Mouse (Mus musculus): ENCODE measurements around the gene Nbr1. TPM values are rescaled to one million over a fixed set of nuclear protein-coding genes. Genes with fewer than 3 reads are reported as not detected.

Gene Nbr1
- polyA plus RNA-seq, 1 experiment: 66.6 TPM

GRCm38 (mm10) chr11:101553354-101553930, 1.5 kb downstream of the Nbr1 start:
- H3K36me3 ChIP-seq (ENCODE audit: control insufficient read depth, insufficient read depth, low read length): peaks cover 10% of the 10 kb centered on the region
- no peaks in the 10 kb centered on the region for H3K4me1 ChIP-seq (ENCODE audit: control insufficient read depth, insufficient read depth, insufficient read length)
- DNase-seq (ENCODE audit: low read depth in 1 of 2, low spot score in 2 of 2): no peak
- peak overlapping the region; percentile 90 for H3K4me3 ChIP-seq (ENCODE audit: extremely low read depth, insufficient read depth, insufficient read length)
- no peaks in the 10 kb centered on the region for H3K27me3 ChIP-seq (ENCODE audit: control insufficient read depth, insufficient read depth, low read length)
- 3% methylated on average over 8 of the region's 8 CpGs for WGBS
- peak overlapping the region; percentile 95; the same call in 1 of the 2 replicates for H3K27ac ChIP-seq (ENCODE audit: insufficient read depth, low read length)
- TF ChIP-seq POLR2A (IDR thresholded peaks at IDR 0.05; ENCODE audit: low read depth, low read length) (no peak), CTCF (IDR thresholded peaks at IDR 0.05; ENCODE audit: extremely low read depth, insufficient read depth, insufficient read length, insufficient replicate concordance) (no peak)

DNA sequence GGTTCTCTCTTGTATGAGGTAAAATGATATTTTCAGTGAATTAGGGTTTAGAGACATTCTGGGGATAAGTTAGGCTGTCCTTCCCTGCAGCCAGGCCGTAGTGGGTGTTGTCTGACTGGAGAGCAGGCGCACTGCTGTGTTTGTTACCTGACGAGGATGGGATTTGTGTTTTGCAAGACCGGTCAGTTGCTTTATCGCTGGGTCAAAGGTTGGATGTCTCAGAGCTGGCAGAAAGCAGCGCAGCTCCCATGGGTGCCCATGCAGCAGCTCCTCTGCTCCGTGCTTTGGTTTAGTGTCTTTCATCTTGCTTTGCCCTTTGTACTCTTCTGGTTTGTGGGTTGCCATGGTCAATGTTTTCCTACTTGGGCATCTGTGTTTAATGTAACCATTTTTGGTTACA, 4.6 kb downstream of the Nbr1 start:
- H3K27me3 ChIP-seq (ENCODE audit: control insufficient read depth, insufficient read depth, low read length): no peaks in the 10 kb centered on the region
- no peak overlapping the region for H3K27ac ChIP-seq (ENCODE audit: insufficient read depth, low read length)
- no peak for TF ChIP-seq POLR2A (IDR thresholded peaks at IDR 0.05; ENCODE audit: low read depth, low read length)
- TF ChIP-seq CTCF (IDR thresholded peaks at IDR 0.05; ENCODE audit: extremely low read depth, insufficient read depth, insufficient read length, insufficient replicate concordance): no peak
- peaks cover 23% of the 10 kb centered on the region for H3K36me3 ChIP-seq (ENCODE audit: control insufficient read depth, insufficient read depth, low read length)
- H3K4me3 ChIP-seq (ENCODE audit: extremely low read depth, insufficient read depth, insufficient read length): no peak overlapping the region
- WGBS: 92% methylated on average over 7 of the region's 7 CpGs
- no peaks in the 10 kb centered on the region for H3K4me1 ChIP-seq (ENCODE audit: control insufficient read depth, insufficient read depth, insufficient read length)
- DNase-seq (ENCODE audit: low read depth in 1 of 2, low spot score in 2 of 2): no peak

DNA sequence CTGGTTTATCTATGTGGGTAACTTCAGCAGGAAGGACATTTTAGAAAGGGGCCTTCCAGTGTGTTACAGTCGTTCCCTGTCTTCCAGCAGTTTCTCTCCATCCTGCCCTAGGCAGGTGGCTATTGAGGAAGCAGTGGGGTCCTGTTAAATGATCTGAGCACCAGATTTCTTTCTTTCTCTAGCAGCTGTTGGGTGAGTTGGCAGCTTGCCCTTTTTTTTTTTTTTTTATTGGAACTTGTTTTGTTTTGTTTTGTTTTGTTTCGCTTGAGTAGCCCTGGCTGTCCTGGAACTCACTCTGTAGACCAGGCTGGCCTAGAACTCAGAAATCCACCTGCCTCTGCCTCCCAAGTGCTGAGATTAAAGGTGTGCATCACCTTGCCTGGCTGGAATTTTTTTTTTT, 5.0 kb downstream of the Nbr1 start:
- no peak for DNase-seq (ENCODE audit: low read depth in 1 of 2, low spot score in 2 of 2)
- H3K4me1 ChIP-seq (ENCODE audit: control insufficient read depth, insufficient read depth, insufficient read length): no peaks in the 10 kb centered on the region
- TF ChIP-seq POLR2A (IDR thresholded peaks at IDR 0.05; ENCODE audit: low read depth, low read length) (no peak), CTCF (IDR thresholded peaks at IDR 0.05; ENCODE audit: extremely low read depth, insufficient read depth, insufficient read length, insufficient replicate concordance) (no peak)
- H3K4me3 ChIP-seq (ENCODE audit: extremely low read depth, insufficient read depth, insufficient read length): no peak overlapping the region
- H3K36me3 ChIP-seq (ENCODE audit: control insufficient read depth, insufficient read depth, low read length): peaks cover 23% of the 10 kb centered on the region
- WGBS: 80% methylated on average over 2 of the region's 2 CpGs
- no peak overlapping the region for H3K27ac ChIP-seq (ENCODE audit: insufficient read depth, low read length)
- H3K27me3 ChIP-seq (ENCODE audit: control insufficient read depth, insufficient read depth, low read length): no peaks in the 10 kb centered on the region

- Histone ChIP-seq H3K36me3 (ENCODE audit: control insufficient read depth, insufficient read depth, low read length) (peaks cover 38% of the 10 kb centered on the region), H3K4me3 (ENCODE audit: extremely low read depth, insufficient read depth, insufficient read length) (no peak overlapping the region), H3K27me3 (ENCODE audit: control insufficient read depth, insufficient read depth, low read length) (no peaks in the 10 kb centered on the region), H3K4me1 (ENCODE audit: control insufficient read depth, insufficient read depth, insufficient read length) (no peaks in the 10 kb centered on the region), H3K27ac (ENCODE audit: insufficient read depth, low read length) (no peak overlapping the region)
- DNase-seq (ENCODE audit: low read depth in 1 of 2, low spot score in 2 of 2): peak; percentile 50 to 62
- 16% methylated on average over 5 of the region's 5 CpGs for WGBS
- peak; percentile 53; the same call in 1 of the 2 replicates for TF ChIP-seq CTCF (IDR thresholded peaks at IDR 0.05; ENCODE audit: extremely low read depth, insufficient read depth, insufficient read length, insufficient replicate concordance)
- TF ChIP-seq POLR2A (IDR thresholded peaks at IDR 0.05; ENCODE audit: low read depth, low read length): no peak
Observed at GRCm38 (mm10) chr11:101562391-101562790, 10.4 kb downstream of the Nbr1 start.

GRCm38 (mm10) chr11:101568421-101568820, 16.5 kb downstream of the Nbr1 start:
- H3K4me1 ChIP-seq (ENCODE audit: control insufficient read depth, insufficient read depth, insufficient read length): no peaks in the 10 kb centered on the region
- DNase-seq (ENCODE audit: low read depth in 1 of 2, low spot score in 2 of 2): no peak
- WGBS: 89% methylated on average over 3 of the region's 3 CpGs
- H3K36me3 ChIP-seq (ENCODE audit: control insufficient read depth, insufficient read depth, low read length): peaks cover 69% of the 10 kb centered on the region
- no peak overlapping the region for H3K4me3 ChIP-seq (ENCODE audit: extremely low read depth, insufficient read depth, insufficient read length)
- no peak overlapping the region for H3K27ac ChIP-seq (ENCODE audit: insufficient read depth, low read length)
- no peaks in the 10 kb centered on the region for H3K27me3 ChIP-seq (ENCODE audit: control insufficient read depth, insufficient read depth, low read length)
- TF ChIP-seq CTCF (IDR thresholded peaks at IDR 0.05; ENCODE audit: extremely low read depth, insufficient read depth, insufficient read length, insufficient replicate concordance): no peak

DNA sequence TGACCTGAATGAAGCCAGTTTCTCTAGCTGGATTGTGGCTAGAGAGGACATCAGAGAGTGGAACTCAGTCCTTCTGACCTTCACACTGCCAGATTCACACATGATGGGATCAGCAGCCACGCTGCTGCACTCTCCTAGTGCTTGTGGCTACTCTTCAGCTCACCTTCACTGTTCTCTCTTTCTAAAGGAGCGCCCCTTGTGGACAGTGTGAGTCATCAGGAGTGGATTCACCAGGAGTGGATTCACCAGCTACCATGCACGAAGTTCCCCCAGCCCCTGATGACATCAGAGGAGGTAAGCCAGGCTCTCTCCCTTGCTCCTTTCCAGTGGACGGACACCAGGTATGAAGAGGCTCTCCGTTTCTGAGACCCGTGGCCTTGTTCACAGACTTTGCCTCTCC, 24.2 kb downstream of the Nbr1 start:
- no peak overlapping the region for H3K4me3 ChIP-seq (ENCODE audit: extremely low read depth, insufficient read depth, insufficient read length)
- no peaks in the 10 kb centered on the region; the same call in 1 of the 2 replicates for H3K4me1 ChIP-seq (ENCODE audit: control insufficient read depth, insufficient read depth, insufficient read length)
- DNase-seq (ENCODE audit: low read depth in 1 of 2, low spot score in 2 of 2): no peak
- no peak overlapping the region for H3K27ac ChIP-seq (ENCODE audit: insufficient read depth, low read length)
- H3K36me3 ChIP-seq (ENCODE audit: control insufficient read depth, insufficient read depth, low read length): peaks cover 58% of the 10 kb centered on the region
- TF ChIP-seq CTCF (IDR thresholded peaks at IDR 0.05; ENCODE audit: extremely low read depth, insufficient read depth, insufficient read length, insufficient replicate concordance) (no peak), POLR2A (IDR thresholded peaks at IDR 0.05; ENCODE audit: low read depth, low read length) (no peak)
- 95% methylated on average over 6 of the region's 6 CpGs for WGBS
- H3K27me3 ChIP-seq (ENCODE audit: control insufficient read depth, insufficient read depth, low read length): no peaks in the 10 kb centered on the region

- H3K36me3 ChIP-seq (ENCODE audit: control insufficient read depth, insufficient read depth, low read length): peaks cover 27% of the 10 kb centered on the region
- no peaks in the 10 kb centered on the region for H3K27me3 ChIP-seq (ENCODE audit: control insufficient read depth, insufficient read depth, low read length)
- H3K4me1 ChIP-seq (ENCODE audit: control insufficient read depth, insufficient read depth, insufficient read length): peaks cover 7% of the 10 kb centered on the region; the same call in 1 of the 2 replicates
- H3K4me3 ChIP-seq (ENCODE audit: extremely low read depth, insufficient read depth, insufficient read length): no peak overlapping the region
- TF ChIP-seq POLR2A (IDR thresholded peaks at IDR 0.05; ENCODE audit: low read depth, low read length) (no peak), CTCF (IDR thresholded peaks at IDR 0.05; ENCODE audit: extremely low read depth, insufficient read depth, insufficient read length, insufficient replicate concordance) (no peak)
- 74% methylated on average over 6 of the region's 6 CpGs for WGBS
- H3K27ac ChIP-seq (ENCODE audit: insufficient read depth, low read length): no peak overlapping the region
- DNase-seq (ENCODE audit: low read depth in 1 of 2, low spot score in 2 of 2): no peak
Observed at GRCm38 (mm10) chr11:101581081-101581764, 29.3 kb downstream of the Nbr1 start.

Measured in spleen, adult 2 months (tissue).